Mouse (Mus musculus) kidney, adult 11 months (tissue): ENCODE data around the gene Dnah5.
"Not testable (repeated sequence)": the region's sequence is repeated elsewhere in the genome, so short reads cannot be mapped to it uniquely, and the experiment has no call there.

Experiments used
- DNase-seq: peaks from one replicate; pipeline ENCODE4 v3.0.0; 2022

Dnah5 gene

DNA sequence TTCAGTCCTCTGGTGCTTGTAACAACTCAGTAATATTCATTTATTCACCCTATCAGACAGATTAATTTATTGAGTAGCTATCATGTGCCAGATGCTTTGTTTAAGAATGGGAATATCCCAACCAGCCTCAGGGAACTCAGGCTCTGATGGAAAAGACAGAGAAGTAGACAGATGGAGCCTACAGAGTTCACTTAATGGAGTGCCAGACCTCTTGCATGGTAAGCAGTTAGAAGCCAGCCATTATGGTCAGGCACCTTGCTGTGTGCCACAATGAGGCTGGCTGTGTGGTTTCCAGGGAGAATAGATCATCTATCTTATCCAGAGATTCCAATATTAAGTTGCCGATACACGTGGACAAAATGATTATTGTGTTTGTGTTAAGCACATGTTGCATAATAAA is 104.3 kb downstream of the Dnah5 start:
- no peak for DNase-seq

DNA sequence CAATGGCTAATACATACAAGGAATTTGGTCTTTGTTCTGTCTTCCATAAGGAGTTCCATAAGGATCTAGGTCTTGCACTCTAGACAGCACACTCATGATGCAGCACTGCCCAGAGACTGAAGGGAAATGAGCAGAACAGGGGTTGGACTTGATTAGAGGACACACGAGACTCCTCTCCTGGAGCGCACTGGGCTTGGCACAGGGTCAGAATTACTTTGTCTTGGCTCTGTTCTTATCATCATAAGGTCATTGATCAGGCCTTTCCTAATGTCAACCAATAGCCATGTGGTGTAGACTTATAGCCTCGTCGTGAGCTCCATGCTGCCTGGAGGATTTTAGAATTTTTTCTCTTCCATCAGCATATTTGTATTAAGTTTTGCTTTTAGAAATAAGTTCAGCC is 107.0 kb downstream of the Dnah5 start:
- DNase-seq: no peak

GRCm38 (mm10) chr15:28313451-28313850 is 109.9 kb downstream of the Dnah5 start:
- DNase-seq: no peak

- no peak for DNase-seq
These were observed 112.4 kb downstream of the Dnah5 start for GRCm38 (mm10) chr15:28315812-28316528.

DNA sequence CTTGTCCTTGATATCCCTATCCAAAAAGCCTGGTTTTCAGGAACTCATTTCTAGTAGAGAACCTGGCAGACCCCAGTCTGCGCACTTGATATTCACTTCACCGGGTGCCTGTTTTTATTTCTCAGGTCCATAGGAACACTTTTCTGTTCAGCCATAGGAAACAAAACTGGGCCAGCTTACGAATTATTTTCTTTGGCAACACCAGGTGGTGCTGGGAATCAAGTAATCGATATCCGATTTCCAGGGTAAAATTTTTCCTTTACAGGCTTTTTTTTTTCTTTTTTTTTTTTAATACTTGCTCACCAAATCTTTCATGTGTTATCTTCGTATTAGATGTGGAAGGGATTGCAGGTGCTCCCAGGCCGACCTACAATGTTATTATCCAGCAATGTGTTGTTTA is 119.0 kb downstream of the Dnah5 start:
- no peak for DNase-seq

DNA sequence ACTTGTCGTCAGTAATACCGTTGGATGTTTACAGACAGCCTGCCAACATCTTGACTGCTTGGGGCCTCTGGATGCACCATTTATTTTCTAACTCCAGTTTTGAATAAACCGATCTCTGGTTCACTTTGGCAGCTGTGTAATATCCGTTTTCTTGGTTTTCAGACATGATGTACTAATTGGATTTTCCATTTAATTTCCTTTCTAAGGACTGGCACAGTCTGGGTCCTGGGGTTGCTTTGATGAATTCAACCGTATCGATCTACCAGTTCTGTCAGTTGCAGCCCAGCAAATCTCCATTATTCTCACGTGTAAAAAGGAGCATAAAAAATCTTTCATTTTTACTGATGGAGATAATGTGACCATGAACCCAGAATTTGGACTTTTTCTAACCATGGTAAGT is 123.4 kb downstream of the Dnah5 start:
- no peak for DNase-seq

DNA sequence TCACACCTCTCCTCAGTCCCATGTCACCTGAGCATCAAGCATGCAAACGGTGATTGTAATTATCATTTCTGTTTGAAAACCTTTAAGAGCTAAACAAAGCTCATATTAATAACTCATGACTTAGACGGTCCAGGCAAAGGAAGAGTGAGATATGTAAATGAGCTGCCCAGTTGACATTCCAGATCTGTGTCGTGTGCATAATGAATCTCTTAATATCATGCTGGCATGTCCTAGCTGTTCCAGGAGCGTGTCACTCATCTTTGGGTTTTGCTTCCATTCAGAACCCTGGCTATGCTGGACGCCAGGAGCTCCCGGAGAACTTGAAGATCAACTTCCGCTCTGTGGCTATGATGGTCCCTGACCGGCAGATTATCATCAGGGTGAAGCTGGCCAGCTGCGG is 123.9 kb downstream of the Dnah5 start:
- no peak for DNase-seq

DNA sequence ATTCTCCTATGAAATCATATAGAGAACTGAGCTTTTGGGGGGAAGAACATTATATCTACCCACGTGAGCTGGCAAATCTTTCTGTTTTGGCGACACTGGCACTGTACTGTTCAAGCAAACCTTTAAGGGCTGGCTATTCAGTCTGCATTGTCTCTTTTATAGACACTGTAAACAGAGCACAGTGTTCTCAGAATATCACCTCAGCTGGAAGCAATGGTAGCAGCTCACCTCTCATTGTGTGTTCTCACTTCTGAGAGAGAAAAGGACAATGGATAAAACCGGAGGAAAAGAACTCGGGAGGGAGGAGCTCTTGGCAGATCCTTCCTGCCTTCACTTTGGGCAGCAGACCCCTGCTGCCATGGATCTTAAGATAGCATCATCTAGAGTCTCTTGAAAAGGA is 137.6 kb downstream of the Dnah5 start:
- DNase-seq: no peak

GRCm38 (mm10) chr15:28367561-28367960 is 164.0 kb downstream of the Dnah5 start:
- no peak for DNase-seq

DNA sequence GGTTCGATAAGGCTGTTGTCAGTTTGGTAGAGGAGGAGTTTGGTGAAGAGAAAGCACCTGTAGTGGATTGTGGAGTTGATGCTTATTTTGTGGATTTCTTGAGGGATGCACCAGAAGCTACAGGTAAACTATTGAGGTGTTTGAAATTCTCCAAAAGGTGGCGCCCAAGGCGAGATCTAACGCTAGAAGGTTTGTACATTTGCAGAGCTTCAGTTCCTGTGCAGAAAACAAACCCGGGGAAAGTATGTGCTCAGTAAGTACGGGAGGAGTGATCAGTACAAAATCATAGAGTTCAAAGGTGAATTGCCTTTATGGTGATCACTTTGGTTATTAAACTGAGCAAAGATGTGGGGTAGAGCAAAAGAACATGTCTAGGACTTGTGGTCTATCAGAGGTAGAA is 166.9 kb downstream of the Dnah5 start:
- no peak for DNase-seq

- peak; percentile 4 for DNase-seq
These were observed 168.0 kb downstream of the Dnah5 start for GRCm38 (mm10) chr15:28371506-28371905.

- DNase-seq: no peak
These were observed 170.8 kb downstream of the Dnah5 start for GRCm38 (mm10) chr15:28374394-28374793.

- no peak for DNase-seq
These were observed 177.4 kb downstream of the Dnah5 start for GRCm38 (mm10) chr15:28380909-28381308.

GRCm38 (mm10) chr15:28393723-28394122 is 190.2 kb downstream of the Dnah5 start:
- DNase-seq: not testable (repeated sequence)

- DNase-seq: no peak
These were observed 191.9 kb downstream of the Dnah5 start for GRCm38 (mm10) chr15:28395481-28395880.

- no peak for DNase-seq
These were observed 194.9 kb downstream of the Dnah5 start for GRCm38 (mm10) chr15:28398472-28398871.

GRCm38 (mm10) chr15:28399258-28399657 is 195.7 kb downstream of the Dnah5 start:
- no peak for DNase-seq

DNA sequence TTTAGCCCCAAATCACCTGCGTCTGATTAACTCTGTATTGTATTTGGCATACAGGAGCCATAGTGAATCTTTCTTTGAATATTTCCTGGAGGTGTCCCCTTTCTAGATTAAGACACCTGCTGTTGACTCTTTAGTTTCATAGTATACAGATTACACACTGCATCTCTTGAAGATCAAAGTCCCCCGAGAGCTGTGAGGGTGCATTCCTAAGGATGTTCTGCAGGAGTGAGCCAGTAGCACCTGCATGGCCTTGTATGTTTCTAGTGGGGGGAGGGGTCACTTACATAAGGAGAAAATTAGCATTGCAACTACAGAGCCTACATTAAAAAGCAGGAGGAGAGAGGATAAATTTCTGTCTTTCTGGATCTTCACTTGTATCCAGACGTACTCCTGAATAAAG is 201.1 kb downstream of the Dnah5 start:
- peak; percentile 6 for DNase-seq

DNA sequence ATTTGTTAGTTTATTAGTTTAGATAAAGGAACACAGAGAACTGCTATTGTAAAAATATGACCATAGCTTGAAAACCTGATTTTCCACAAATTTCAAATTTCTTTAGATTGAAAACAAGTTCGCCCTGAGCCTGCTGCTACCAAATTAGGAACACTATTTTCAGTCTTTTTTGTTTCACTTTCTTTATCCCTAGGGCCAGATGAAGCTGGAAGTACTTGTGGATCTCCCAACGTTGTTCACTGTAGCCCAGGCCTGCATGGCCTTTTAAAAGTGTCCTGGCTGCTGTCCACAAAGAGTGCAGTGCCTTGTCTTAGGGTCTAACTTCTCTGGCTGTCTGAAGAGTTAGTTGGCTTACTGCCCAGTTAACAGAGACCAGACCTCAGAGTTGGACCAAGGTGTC is 201.6 kb downstream of the Dnah5 start:
- DNase-seq: no peak

GRCm38 (mm10) chr15:28439702-28440101 is 236.2 kb downstream of the Dnah5 start:
- no peak for DNase-seq

GRCm38 (mm10) chr15:28444494-28444893 is 240.9 kb downstream of the Dnah5 start:
- no peak for DNase-seq

DNA sequence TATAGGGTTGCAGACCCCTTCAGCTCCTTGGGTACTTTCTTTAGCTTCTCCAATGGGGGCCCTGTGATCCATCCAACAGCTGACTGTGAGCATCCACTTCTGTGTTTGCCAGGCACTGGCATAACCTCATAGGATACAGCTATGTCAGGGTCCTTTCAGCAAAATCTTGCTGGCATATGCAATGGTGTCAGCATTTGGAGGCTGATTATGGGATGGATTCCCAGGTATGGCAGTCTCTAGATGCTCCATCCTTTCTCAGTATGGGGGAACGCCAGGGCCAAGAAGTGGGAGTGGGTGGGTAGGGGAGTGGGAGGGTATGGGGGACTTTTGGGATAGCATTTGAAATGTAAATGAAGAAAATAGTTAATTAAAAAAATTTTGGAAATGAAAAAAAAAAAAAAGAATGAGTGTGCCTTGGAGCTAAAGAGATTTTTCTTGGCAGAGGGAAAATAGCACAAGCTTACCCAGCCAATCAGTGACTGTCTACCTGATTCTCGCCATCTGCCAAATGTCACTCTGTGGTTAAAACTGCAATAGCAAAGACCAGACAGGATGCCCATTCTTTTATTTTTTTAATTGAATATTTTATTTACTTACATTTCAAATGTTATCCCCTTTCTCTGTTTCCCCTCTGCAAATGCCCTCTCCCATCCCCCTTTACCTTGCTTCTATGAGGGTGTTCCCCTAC is 257.7 kb downstream of the Dnah5 start:
- not testable (repeated sequence) for DNase-seq

GRCm38 (mm10) chr15:28466591-28467247 is 263.2 kb downstream of the Dnah5 start:
- DNase-seq: no peak

- no peak for DNase-seq
These were observed 270.3 kb downstream of the Dnah5 start for GRCm38 (mm10) chr15:28473749-28474390.
